Mouse (Mus musculus): ENCODE data around the gene Rab10. TPM values are rescaled to one million over a fixed set of nuclear protein-coding genes. Genes with fewer than 3 reads are reported as not detected.

Rab10 gene
- 35.1 and 37.6 TPM in 2 replicates for total RNA-seq (2023)

DNA sequence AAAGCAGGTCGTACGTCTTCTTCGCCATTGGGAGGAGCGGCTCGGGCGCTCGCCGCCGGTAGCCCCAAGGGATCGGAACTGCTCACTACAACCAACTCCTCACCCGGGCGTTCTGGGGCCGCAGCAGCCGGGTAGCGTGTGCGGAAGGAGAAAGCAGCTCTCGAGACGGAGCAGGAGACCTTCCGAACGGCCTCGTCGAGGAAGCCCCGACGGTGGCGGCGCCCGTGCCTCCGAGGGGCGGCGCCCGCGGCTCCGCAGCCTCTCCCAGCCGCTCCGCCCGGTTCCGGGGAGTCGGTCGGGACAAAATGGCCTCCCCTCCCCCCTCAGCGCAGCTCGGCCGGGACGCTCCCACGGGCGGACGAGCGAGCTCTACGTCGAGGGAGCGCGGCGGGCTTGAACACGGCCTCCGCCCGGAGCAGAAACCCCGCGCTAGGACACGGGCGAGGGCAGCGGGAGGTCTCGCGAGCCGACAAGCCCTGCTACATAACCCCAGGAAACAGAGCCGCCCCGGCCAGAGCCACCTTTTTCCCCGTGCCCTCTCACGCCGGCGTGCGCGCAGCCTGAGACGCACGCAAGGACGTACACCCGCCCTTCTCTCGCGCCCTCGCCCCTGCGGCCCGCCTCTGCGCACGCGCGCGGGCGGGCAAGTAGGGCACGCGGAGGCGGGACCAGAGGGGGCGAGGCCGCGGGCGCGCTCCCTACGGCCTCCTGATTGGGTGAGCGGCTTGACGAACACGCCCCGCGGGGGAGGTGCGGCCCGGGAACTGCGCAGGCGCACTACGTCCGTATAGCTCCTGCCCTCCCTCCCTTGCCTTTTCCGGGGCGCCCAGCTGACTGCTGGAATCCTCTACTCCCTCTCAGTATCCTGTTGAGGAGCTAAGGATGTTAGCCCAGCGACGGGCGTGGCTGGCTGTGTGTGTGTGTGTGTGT, at the start of gene Rab10:
Gene Rab10, minus strand, starts transcription at position 579 of the 930 bp plus-strand sequence.

Other genes with a start within 250 kb of the Rab10 start
- gene Kif3c, start 55.2 kb upstream of the Rab10 start, total RNA-seq (2023): 0.88 and 1.4 TPM in 2 replicates
- gene Asxl2, start 116.9 kb upstream of the Rab10 start, total RNA-seq (2023): 28.6 and 30.1 TPM in 2 replicates

Measured in neutrophil, adult 65 days (primary cell).